Mouse (Mus musculus): ENCODE data around the gene Gm10477.

GRCm38 (mm10) chrX:56572465-56572864, 47.9 kb downstream of the Gm10477 start:
- 0 out of 2 replicates have a peak, but pooled peaks have one; percentile 4 for TF ChIP-seq CTCF (IDR thresholded peaks at IDR 0.05; ENCODE audit: extremely low read depth, insufficient read depth, low read length)
- TF ChIP-seq POLR2A (IDR thresholded peaks at IDR 0.05; ENCODE audit: extremely low read depth, insufficient read depth, low read length): no peak

All from cortical plate, adult 2 months (tissue).